23 mouse cellular contexts compared by ENCODE assay signal in genomic region chr8:84044103-84044502, GRCm38 (mm10). TPM values are rescaled to one million over a fixed set of nuclear protein-coding genes. Genes with fewer than 3 reads are reported as not detected.
DNase-seq lines count a peak whose midpoint lies in the region; ATAC-seq and TF ChIP-seq lines count a peak whose summit lies in the region.
"Had no signal": no experiment of that assay in that cellular context is flagged by ENCODE, and none has a peak within 500 bp of the region (broad histone marks: within the 10 kb centered on the region; RNA-seq: fewer than 3 reads in every experiment).

No protein-coding gene starts in this region.

- no peak for ATAC-seq in heart, embryonic 12.5 days (ENCODE audit: insufficient number of reproducible peaks, low FRiP score)
- no peak for ATAC-seq in kidney, embryonic 16.5 days (ENCODE audit: low FRiP score, low TSS enrichment)
- ATAC-seq: activated CD4-positive, CD25-positive, alpha-beta regulatory T cell, adult 4 months had no signal

- WGBS in heart, embryonic 12.5 days, result 7% methylated on average over 7 of the region's 7 CpGs
- WGBS in kidney, embryonic 16.5 days, result 9% methylated on average over 7 of the region's 7 CpGs

- no peaks in the 10 kb centered on the region for H3K36me3 ChIP-seq in heart, embryonic 12.5 days
- H3K36me3 ChIP-seq in kidney, embryonic 16.5 days (ENCODE audit: insufficient read depth, low read length), result no peaks in the 10 kb centered on the region
- H3K36me3 ChIP-seq in ES-Bruce4 (ENCODE audit: control insufficient read depth, insufficient read depth, low read length, poor library complexity, severe bottlenecking), result no peaks in the 10 kb centered on the region
- H3K36me3 ChIP-seq: embryonic facial prominence, embryonic 13.5 days; hindbrain, embryonic 12.5 days had no signal

- peaks cover 22% of the 10 kb centered on the region for H3K4me1 ChIP-seq in heart, embryonic 12.5 days (replicated peaks)
- H3K4me1 ChIP-seq in kidney, embryonic 16.5 days (ENCODE audit: insufficient read depth, low read length), result peaks cover 12% of the 10 kb centered on the region
- no peaks in the 10 kb centered on the region for H3K4me1 ChIP-seq in ES-Bruce4 (ENCODE audit: control insufficient read depth, insufficient read depth, low read length)

- peaks cover 48% of the 10 kb centered on the region for H3K27me3 ChIP-seq in heart, embryonic 12.5 days (replicated peaks)
- H3K27me3 ChIP-seq in kidney, embryonic 16.5 days (ENCODE audit: insufficient read depth, low read length), result peaks cover 39% of the 10 kb centered on the region
- no peaks in the 10 kb centered on the region for H3K27me3 ChIP-seq in ES-Bruce4 (ENCODE audit: control insufficient read depth, insufficient read depth, low read length, poor library complexity, severe bottlenecking)

- H3K9ac ChIP-seq in heart, embryonic 12.5 days, result no peak overlapping the region; the same call in 1 of the 2 replicates
- no peak overlapping the region for H3K9ac ChIP-seq in kidney, embryonic 16.5 days (replicated peaks; ENCODE audit: low read length)
- peak overlapping the region; percentile 69 for H3K9ac ChIP-seq in ES-Bruce4 (ENCODE audit: low read depth, poor library complexity, severe bottlenecking)
- H3K9ac ChIP-seq: hindbrain, embryonic 12.5 days; liver, embryonic 14.5 days had no signal

- 0 out of 2 replicates have a peak, but pooled peaks cover 3% of the 10 kb centered on the region for H3K9me3 ChIP-seq in heart, embryonic 12.5 days (replicated peaks)
- H3K9me3 ChIP-seq in kidney, embryonic 16.5 days (ENCODE audit: low read length), result no peaks in the 10 kb centered on the region
- H3K9me3 ChIP-seq in ES-Bruce4 (replicated peaks; ENCODE audit: control insufficient read depth, insufficient read depth, low read length, poor library complexity, severe bottlenecking), result no peaks in the 10 kb centered on the region
- H3K9me3 ChIP-seq: embryonic facial prominence, embryonic 13.5 days; hindbrain, embryonic 12.5 days had no signal

- peak; percentile 44 for TF ChIP-seq CTCF in ES-Bruce4 (IDR thresholded peaks at IDR 0.05; ENCODE audit: low read depth, low read length)

- no peak for TF ChIP-seq EP300 in ES-Bruce4 (IDR thresholded peaks at IDR 0.05; ENCODE audit: insufficient read depth, low read depth, low read length)

- 0 out of 2 replicates have a peak overlapping the region, but pooled peaks have one; percentile 8 for H3K4me3 ChIP-seq in heart, embryonic 12.5 days
- H3K4me3 ChIP-seq in kidney, embryonic 16.5 days (ENCODE audit: low read length), result no peak overlapping the region
- H3K4me3 ChIP-seq in ES-Bruce4 (ENCODE audit: low read depth, low read length), result peak overlapping the region; percentile 57
- H3K4me3 ChIP-seq: embryonic facial prominence, embryonic 13.5 days; hindbrain, embryonic 12.5 days; layer of hippocampus, adult 2 months had no signal

- no peak for TF ChIP-seq POLR2A in ES-Bruce4 (IDR thresholded peaks at IDR 0.05; ENCODE audit: insufficient read depth, low read length)

- H3K27ac ChIP-seq in heart, embryonic 12.5 days (ENCODE audit: poor library complexity, severe bottlenecking), result no peak overlapping the region
- H3K27ac ChIP-seq in kidney, embryonic 16.5 days (ENCODE audit: low read length), result no peak overlapping the region
- H3K27ac ChIP-seq in ES-Bruce4 (ENCODE audit: insufficient read depth, low read length), result no peak overlapping the region
- H3K27ac ChIP-seq: embryonic facial prominence, embryonic 13.5 days; hindbrain, embryonic 12.5 days; layer of hippocampus, adult 2 months; liver, embryonic 14.5 days had no signal

- peak overlapping the region; percentile 51; the same call in 1 of the 2 replicates for H3K4me2 ChIP-seq in heart, embryonic 12.5 days
- H3K4me2 ChIP-seq in kidney, embryonic 16.5 days (replicated peaks; ENCODE audit: low read depth, low read length), result peak overlapping the region; percentile 35; the same call in 1 of the 2 replicates
- H3K4me2 ChIP-seq: embryonic facial prominence, embryonic 13.5 days had no signal

- no peak for DNase-seq in heart, adult 8-10 months (ENCODE audit: low spot score)
- no peak for DNase-seq in kidney, postnatal 10 days
- peak; percentile 55 for DNase-seq in ZHBTc4 (ENCODE audit: low read depth, low spot score)
- no peak for DNase-seq in cerebellum, adult 9-10 months
- DNase-seq: adrenal gland, postnatal 25 days; heart, adult 11 months; kidney, adult 11 months; lung, postnatal 4 days; midbrain, embryonic 14.5 days; right cerebral cortex, postnatal 25 days; thymus, postnatal 4 days had no signal

RNA-seq across cellular contexts. Expression of gene Rln3, which starts 0.7 kb away (rescaled TPM):
- not detected in 2 replicates for polyA plus RNA-seq in heart, embryonic 12.5 days (2016; fragmentation: Nextera tagmentation; extraction: Ambion mirVana)
- total RNA-seq in heart, adult 8-10 months (2022), result not detected
- not detected in 2 replicates for polyA plus RNA-seq in kidney, embryonic 16.5 days (2015; fragmentation: Nextera tagmentation; extraction: Ambion mirVana)
- polyA plus RNA-seq in ES-Bruce4 (2011; ENCODE audit: insufficient read depth, insufficient read length, low read depth, missing spikeins), result 1.4 and 1.9 TPM in 2 replicates
- total RNA-seq: adrenal gland, postnatal 25 days; gastrocnemius, adult 18-20 months; layer of hippocampus, adult 2 months; left cerebral cortex, adult 18-20 months had no signal
- polyA plus RNA-seq: embryonic facial prominence, embryonic 13.5 days; hindbrain, embryonic 12.5 days; limb, embryonic 11.5 days; liver, embryonic 14.5 days; neural tube, embryonic 11.5 days had no signal

RNA-seq across cellular contexts. Expression of gene Il27ra, which starts 1.7 kb away (rescaled TPM):
- polyA plus RNA-seq in heart, embryonic 12.5 days (2016; fragmentation: Nextera tagmentation; extraction: Ambion mirVana), result 4.4 and 5.3 TPM in 2 replicates
- total RNA-seq in heart, adult 8-10 months (2022), result 1 to 10 TPM; 2.7 to 4.5 (median 3.1) TPM
- 2.9 TPM in 2 replicates for polyA plus RNA-seq in kidney, embryonic 16.5 days (2015; fragmentation: Nextera tagmentation; extraction: Ambion mirVana)
- polyA plus RNA-seq in ES-Bruce4 (2011; ENCODE audit: insufficient read depth, insufficient read length, low read depth, missing spikeins), result 0.33 and 0.61 TPM in 2 replicates

RNA-seq across cellular contexts. Expression of gene Gm10643, which starts 20.8 kb away (rescaled TPM):
- polyA plus RNA-seq in heart, embryonic 12.5 days (2016; fragmentation: Nextera tagmentation; extraction: Ambion mirVana), result 1.2 TPM in 2 replicates
- 1 to 10 TPM; 4.6 to 7.5 (median 5.4) TPM for total RNA-seq in heart, adult 8-10 months (2022)
- polyA plus RNA-seq in kidney, embryonic 16.5 days (2015; fragmentation: Nextera tagmentation; extraction: Ambion mirVana), result 1.2 TPM in 2 replicates
- polyA plus RNA-seq in ES-Bruce4 (2011; ENCODE audit: insufficient read depth, insufficient read length, low read depth, missing spikeins), result 0.56 and 0.76 TPM in 2 replicates

RNA-seq across cellular contexts. Expression of gene Rfx1, which starts 22.5 kb away (rescaled TPM):
- 6.9 and 7.5 TPM in 2 replicates for polyA plus RNA-seq in heart, embryonic 12.5 days (2016; fragmentation: Nextera tagmentation; extraction: Ambion mirVana)
- 10 to 100 TPM in 1 of 4 experiments, 1 to 10 TPM in 3; 6.7 to 10.0 (median 9.2) TPM for total RNA-seq in heart, adult 8-10 months (2022)
- polyA plus RNA-seq in kidney, embryonic 16.5 days (2015; fragmentation: Nextera tagmentation; extraction: Ambion mirVana), result 10.5 and 11.2 TPM in 2 replicates
- polyA plus RNA-seq in ES-Bruce4 (2011; ENCODE audit: insufficient read depth, insufficient read length, low read depth, missing spikeins), result 9.6 and 10.5 TPM in 2 replicates

RNA-seq across cellular contexts. Expression of gene Palm3, which starts 22.8 kb away (rescaled TPM):
- polyA plus RNA-seq in heart, embryonic 12.5 days (2016; fragmentation: Nextera tagmentation; extraction: Ambion mirVana), result 1.7 and 2.1 TPM in 2 replicates
- total RNA-seq in heart, adult 8-10 months (2022), result under 1 TPM; 0.11 to 0.41 (median 0.23) TPM
- 15.5 and 16.7 TPM in 2 replicates for polyA plus RNA-seq in kidney, embryonic 16.5 days (2015; fragmentation: Nextera tagmentation; extraction: Ambion mirVana)
- 61.7 and 62.8 TPM in 2 replicates for polyA plus RNA-seq in ES-Bruce4 (2011; ENCODE audit: insufficient read depth, insufficient read length, low read depth, missing spikeins)
